Comparison of ENCODE assay signal across 28 mouse cellular contexts in genomic region chr8:72407878-72408277, GRCm38 (mm10). TPM values are rescaled to one million over a fixed set of nuclear protein-coding genes. Genes with fewer than 3 reads are reported as not detected.
A peak's percentile ranks its signal among the peaks of the same experiment; 100 is the strongest.
DNase-seq lines count a peak whose midpoint lies in the region; ATAC-seq and TF ChIP-seq lines count a peak whose summit lies in the region.
"Had no signal": no experiment of that assay in that cellular context is flagged by ENCODE, and none has a peak within 500 bp of the region (broad histone marks: within the 10 kb centered on the region; RNA-seq: fewer than 3 reads in every experiment).

No protein-coding gene starts in this region.

- H3K9ac ChIP-seq in embryonic facial prominence, embryonic 15.5 days: no peak overlapping the region
- no peak overlapping the region for H3K9ac ChIP-seq in stomach, embryonic 16.5 days (ENCODE audit: low read length)
- H3K9ac ChIP-seq: heart, embryonic 13.5 days; hindbrain, embryonic 15.5 days; midbrain, embryonic 12.5 days; neural tube, embryonic 12.5 days had no signal

- WGBS in embryonic facial prominence, embryonic 15.5 days: 57% methylated on average over 1 of the region's 1 CpGs
- 81% methylated on average over 1 of the region's 1 CpGs for WGBS in stomach, embryonic 16.5 days

- H3K27me3 ChIP-seq in embryonic facial prominence, embryonic 15.5 days: no peaks in the 10 kb centered on the region
- no peaks in the 10 kb centered on the region for H3K27me3 ChIP-seq in stomach, embryonic 16.5 days (ENCODE audit: control insufficient read depth, insufficient read depth, low read length)
- H3K27me3 ChIP-seq: heart, embryonic 13.5 days; hindbrain, embryonic 15.5 days; megakaryocyte, embryonic 14.5 days; midbrain, embryonic 12.5 days; neural tube, embryonic 12.5 days had no signal

- no peak overlapping the region for H3K4me2 ChIP-seq in embryonic facial prominence, embryonic 15.5 days (replicated peaks)
- no peak overlapping the region for H3K4me2 ChIP-seq in stomach, embryonic 16.5 days (ENCODE audit: low read depth, low read length)
- H3K4me2 ChIP-seq: heart, embryonic 13.5 days; hindbrain, embryonic 15.5 days; liver, embryonic 11.5 days; midbrain, embryonic 12.5 days; neural tube, embryonic 12.5 days had no signal

- H3K9me3 ChIP-seq in embryonic facial prominence, embryonic 15.5 days (replicated peaks): no peaks in the 10 kb centered on the region
- H3K9me3 ChIP-seq in stomach, embryonic 16.5 days (replicated peaks; ENCODE audit: control insufficient read depth, low read length): no peaks in the 10 kb centered on the region
- H3K9me3 ChIP-seq: heart, embryonic 13.5 days; hindbrain, embryonic 10.5 days; hindbrain, embryonic 15.5 days; megakaryocyte, embryonic 14.5 days; midbrain, embryonic 12.5 days; neural tube, embryonic 12.5 days had no signal

- TF ChIP-seq CTCF in gastrocnemius, adult 2 months (IDR thresholded peaks at IDR 0.05): no peak

- peak overlapping the region; percentile 35; the same call in 1 of the 2 replicates for H3K27ac ChIP-seq in gastrocnemius, adult 2 months
- H3K27ac ChIP-seq in embryonic facial prominence, embryonic 15.5 days (replicated peaks): peak overlapping the region; percentile 44; the same call in 1 of the 2 replicates
- peak overlapping the region; percentile 0; the same call in 1 of the 2 replicates for H3K27ac ChIP-seq in stomach, embryonic 16.5 days (ENCODE audit: low read length)
- H3K27ac ChIP-seq: heart, embryonic 13.5 days; hindbrain, embryonic 10.5 days; hindbrain, embryonic 15.5 days; midbrain, embryonic 12.5 days; neural tube, embryonic 12.5 days had no signal

- no peak for ATAC-seq in embryonic facial prominence, embryonic 15.5 days (ENCODE audit: insufficient number of reproducible peaks, low FRiP score, low TSS enrichment, low read depth)
- ATAC-seq in stomach, embryonic 16.5 days (ENCODE audit: insufficient read depth, low FRiP score): no peak
- ATAC-seq: forebrain, embryonic 14.5 days had no signal

- intact Hi-C loops in gastrocnemius, adult 2 months (cut with DNase I): no loop called here

- no peak overlapping the region for H3K4me3 ChIP-seq in gastrocnemius, adult 2 months
- H3K4me3 ChIP-seq in embryonic facial prominence, embryonic 15.5 days (replicated peaks): no peak overlapping the region
- no peak overlapping the region for H3K4me3 ChIP-seq in stomach, embryonic 16.5 days (replicated peaks; ENCODE audit: low read length)
- H3K4me3 ChIP-seq: erythroblast, embryonic 14.5 days; heart, embryonic 13.5 days; hindbrain, embryonic 10.5 days; hindbrain, embryonic 15.5 days; megakaryocyte, embryonic 14.5 days; midbrain, embryonic 12.5 days; myocyte; neural tube, embryonic 12.5 days had no signal

- DNase-seq in gastrocnemius, adult 2 months: no peak
- no peak for DNase-seq in gastrocnemius, postnatal 10 days
- DNase-seq in lung, postnatal 10 days: peak; percentile 16
- no peak for DNase-seq in lung, postnatal 25 days (ENCODE audit: low spot score)
- no peak for DNase-seq in cerebellum, adult 11-12 months
- DNase-seq: adrenal gland, adult 2 months; adrenal gland, postnatal 36 days; cerebellum, adult 8-10 months; cerebellum, postnatal 25 days; heart, postnatal 10 days; kidney, adult 18-20 months; kidney, postnatal 4 days; lung, postnatal 4 days; right cerebral cortex, adult 18-20 months; spleen, adult 18-20 months; thymus, postnatal 4 days had no signal

- no peaks in the 10 kb centered on the region for H3K36me3 ChIP-seq in embryonic facial prominence, embryonic 15.5 days
- H3K36me3 ChIP-seq in stomach, embryonic 16.5 days (ENCODE audit: control insufficient read depth, insufficient read depth, low read length): no peaks in the 10 kb centered on the region
- H3K36me3 ChIP-seq: hindbrain, embryonic 15.5 days had no signal

- peaks cover 22% of the 10 kb centered on the region for H3K4me1 ChIP-seq in embryonic facial prominence, embryonic 15.5 days
- H3K4me1 ChIP-seq in stomach, embryonic 16.5 days (ENCODE audit: control insufficient read depth, insufficient read depth, low read length): peaks cover 14% of the 10 kb centered on the region; the same call in 1 of the 2 replicates
- H3K4me1 ChIP-seq: midbrain, embryonic 12.5 days had no signal

RNA-seq across cellular contexts. Expression of gene Eps15l1, which starts 13.4 kb away (rescaled TPM):
- 10 to 100 TPM; 25.5 to 27.5 TPM for total RNA-seq in gastrocnemius, adult 2 months (2021)
- 10 to 100 TPM; 27.4 to 38.7 TPM for total RNA-seq in gastrocnemius, postnatal 10 days (2021)
- polyA plus RNA-seq in embryonic facial prominence, embryonic 15.5 days (2015; fragmentation: Nextera tagmentation; extraction: Ambion mirVana): 54.2 and 56.6 TPM in 2 replicates
- 52.6 and 54.2 TPM in 2 replicates for polyA plus RNA-seq in stomach, embryonic 16.5 days (2015; fragmentation: Nextera tagmentation; extraction: Ambion mirVana)

RNA-seq across cellular contexts. Expression of gene Calr3, which starts 35.8 kb away (rescaled TPM):
- total RNA-seq in gastrocnemius, adult 2 months (2021): 1 to 10 TPM; 3.1 to 4.2 TPM
- total RNA-seq in gastrocnemius, postnatal 10 days (2021): 1 to 10 TPM; 1.7 to 1.8 TPM
- polyA plus RNA-seq in embryonic facial prominence, embryonic 15.5 days (2015; fragmentation: Nextera tagmentation; extraction: Ambion mirVana): 1.0 and 1.2 TPM in 2 replicates
- polyA plus RNA-seq in stomach, embryonic 16.5 days (2015; fragmentation: Nextera tagmentation; extraction: Ambion mirVana): 3.7 and 4.7 TPM in 2 replicates
- polyA plus RNA-seq: erythroblast, embryonic 14.5 days had no signal

RNA-seq across cellular contexts. Expression of gene 1700030K09Rik, which starts 35.8 kb away (rescaled TPM):
- 1 to 10 TPM; 3.3 to 4.8 TPM for total RNA-seq in gastrocnemius, adult 2 months (2021)
- total RNA-seq in gastrocnemius, postnatal 10 days (2021): 1 to 10 TPM; 3.6 to 5.6 TPM
- polyA plus RNA-seq in embryonic facial prominence, embryonic 15.5 days (2015; fragmentation: Nextera tagmentation; extraction: Ambion mirVana): 15.7 and 17.0 TPM in 2 replicates
- 13.5 and 13.7 TPM in 2 replicates for polyA plus RNA-seq in stomach, embryonic 16.5 days (2015; fragmentation: Nextera tagmentation; extraction: Ambion mirVana)
